Mouse (Mus musculus) olfactory bulb, adult 2 months (tissue): ENCODE measurements around the gene Afdn. TPM values are rescaled to one million over a fixed set of nuclear protein-coding genes. Genes with fewer than 3 reads are reported as not detected.

Source experiments
- polyA plus RNA-seq: library from polyadenylated mRNA; stranded (reverse); fragments of >200 nt; gene quantifications from 2 replicates; pipeline ENCODE4 v1.2.4, GENCODE M21; 2012; ENCODE audit warnings: low replicate concordance; ENCODE audit not compliant: missing spikeins, insufficient read depth, insufficient read length

Gene Afdn
- polyA plus RNA-seq, 1 experiment = not detected

Other genes with a start within 250 kb of the Afdn start
- gene Tcte2, start 1.3 kb downstream of the Afdn start, polyA plus RNA-seq = not detected in 2 replicates
- not detected in 2 replicates for gene Gm7168, start 187.8 kb downstream of the Afdn start, polyA plus RNA-seq
- not detected in 2 replicates for gene Gm7356, start 243.2 kb downstream of the Afdn start, polyA plus RNA-seq